Mouse (Mus musculus) adrenal gland, adult (tissue): Measurements from ENCODE around the gene Llgl2.

ENCODE experiments used
- DNase-seq, 2 experiments: peaks; one replicate each; pipeline ENCODE4 v3.0.0; 2022 to 2023; ENCODE audit warnings: low spot score in 1 of 2; ENCODE audit not compliant: inconsistent age in 2 of 2

The Llgl2 gene

GRCm38 (mm10) chr11:115823774-115824740 lies at the start of gene Llgl2:
Gene Llgl2 (plus strand): TSS chr11:115824049.
- DNase-seq, result peak; percentile 92 to 96

DNA sequence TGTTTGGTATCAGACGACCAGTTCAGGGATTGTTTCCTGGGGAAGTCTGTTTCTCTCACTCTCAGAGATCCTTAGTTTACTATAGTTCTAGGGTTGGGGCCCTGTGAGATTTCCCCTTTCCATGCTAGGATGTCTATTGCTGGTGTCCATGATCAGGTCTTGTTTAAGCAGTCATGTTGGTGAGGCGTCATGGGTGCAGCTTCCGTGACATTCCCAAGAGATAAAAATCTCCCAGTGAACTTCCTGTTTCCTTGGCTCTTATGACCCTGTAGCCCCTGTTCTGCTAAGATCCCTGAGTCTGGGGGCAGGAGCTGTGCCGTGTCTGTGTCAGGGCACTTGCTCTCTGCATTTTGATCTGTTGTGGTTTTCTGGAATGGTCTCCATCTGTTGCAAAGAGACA lies 49.2 kb upstream of the Llgl2 start:
- DNase-seq, result peak in 1 of 2 experiments; percentile 11

DNA sequence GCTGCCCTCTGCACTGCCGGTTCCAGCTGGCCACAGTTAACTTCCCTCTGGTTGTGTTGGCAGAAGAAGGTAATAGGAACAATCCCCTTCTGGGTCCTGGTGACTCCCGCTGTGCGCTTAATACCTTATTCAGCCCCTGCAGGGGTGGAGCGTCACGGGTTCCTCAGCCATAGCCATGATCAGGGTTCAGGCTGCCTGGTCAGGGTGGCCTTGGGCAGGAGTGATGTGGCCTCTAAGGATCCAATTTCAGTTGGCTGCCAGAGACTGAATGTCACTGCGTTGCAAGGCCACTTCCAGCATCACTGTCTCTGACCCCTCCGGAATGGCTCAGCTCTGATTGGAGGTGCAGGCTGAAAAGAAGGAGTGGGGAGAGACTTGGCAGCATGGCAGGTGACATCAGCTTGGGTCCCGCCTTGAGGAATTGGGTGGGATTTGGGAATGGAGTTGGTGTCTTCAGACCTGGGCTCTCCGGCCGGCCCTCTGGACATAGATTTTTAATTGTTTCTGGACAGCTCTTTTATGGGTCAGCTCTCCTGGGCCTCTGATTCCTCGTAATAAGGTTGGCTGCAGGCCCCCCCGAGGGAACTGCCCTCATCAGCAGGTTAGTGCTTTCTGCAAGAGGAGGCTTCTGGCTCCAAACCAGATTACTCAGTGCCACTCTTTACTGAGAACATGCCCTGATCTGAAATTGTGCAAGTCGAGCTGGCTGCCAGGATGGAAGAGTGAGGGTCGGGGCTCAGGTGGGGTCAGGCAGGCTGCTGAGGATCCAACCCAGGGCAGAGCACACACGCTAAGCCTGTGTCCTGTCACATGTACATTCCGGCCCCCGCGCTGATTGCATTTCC lies 47.8 kb upstream of the Llgl2 start:
- DNase-seq, result peak; percentile 93 to 96

DNA sequence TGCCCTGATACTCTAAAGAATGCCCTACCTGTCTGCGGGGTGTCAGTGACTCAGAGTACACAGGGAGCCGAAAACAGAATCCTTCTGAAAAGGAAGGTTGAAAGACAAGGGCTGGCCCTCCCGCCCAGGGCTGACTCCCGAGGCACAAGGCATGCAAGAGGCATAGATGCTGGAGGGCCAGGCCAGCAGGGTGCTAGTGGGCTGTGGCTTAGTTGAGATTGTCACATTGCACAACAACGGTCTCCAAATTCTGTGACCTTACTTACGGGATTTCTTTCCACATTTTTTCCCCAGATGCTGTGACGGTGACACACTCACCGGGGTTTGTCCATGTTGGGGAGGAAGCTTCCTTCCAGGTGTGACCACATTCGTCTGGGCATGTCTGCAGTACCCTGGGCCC lies 46.9 kb upstream of the Llgl2 start:
- DNase-seq, result peak; percentile 66 to 87

DNA sequence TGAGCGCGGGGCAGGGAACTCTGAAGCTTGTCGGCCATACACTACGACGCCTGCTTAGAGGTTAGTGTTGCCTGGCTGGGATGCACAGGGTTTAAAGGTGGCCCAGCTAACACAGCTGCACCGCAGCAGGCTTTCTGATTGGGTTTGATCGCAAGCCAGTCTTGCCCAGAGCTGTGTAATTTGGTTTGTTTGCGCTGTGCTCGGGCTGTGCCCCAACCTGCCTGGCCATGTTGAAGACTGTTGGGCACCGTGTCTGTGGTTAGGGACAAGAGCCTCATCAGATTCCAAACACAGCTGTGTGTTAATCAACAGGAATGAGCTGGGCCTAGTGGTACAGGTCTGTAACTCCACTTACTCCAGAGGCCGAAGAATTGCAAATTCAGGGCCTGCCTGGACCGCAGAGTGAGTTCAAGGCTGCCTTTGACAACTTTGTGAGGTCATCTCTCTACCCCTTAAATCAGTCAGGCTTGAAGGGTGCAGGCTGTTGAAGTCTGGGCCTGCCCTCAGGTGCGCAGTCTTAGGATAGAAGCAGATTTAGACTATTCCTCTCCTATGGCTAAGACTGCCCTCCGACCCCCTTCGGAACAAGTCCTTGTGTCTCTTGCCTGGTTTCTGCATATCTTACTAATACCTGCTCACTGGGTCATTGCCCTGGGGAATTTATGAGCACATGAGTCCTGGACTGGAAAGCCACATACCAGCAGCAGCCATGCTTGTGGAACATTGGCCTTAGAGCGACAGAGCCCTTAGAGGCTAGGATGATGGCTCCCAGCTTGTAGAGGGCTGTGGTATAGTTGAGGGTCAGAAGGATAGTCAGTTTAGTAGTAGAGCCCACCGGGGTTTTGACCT lies 46.1 kb upstream of the Llgl2 start:
- peak in 1 of 2 experiments; percentile 82 for DNase-seq

GRCm38 (mm10) chr11:115779038-115779571 lies 44.7 kb upstream of the Llgl2 start:
- DNase-seq, result peak; percentile 93 to 96

GRCm38 (mm10) chr11:115780141-115781070 lies 43.4 kb upstream of the Llgl2 start:
- DNase-seq, result peak in 1 of 2 experiments; percentile 72

- no peak for DNase-seq
These were observed 37.4 kb upstream of the Llgl2 start for GRCm38 (mm10) chr11:115786473-115786872.

DNA sequence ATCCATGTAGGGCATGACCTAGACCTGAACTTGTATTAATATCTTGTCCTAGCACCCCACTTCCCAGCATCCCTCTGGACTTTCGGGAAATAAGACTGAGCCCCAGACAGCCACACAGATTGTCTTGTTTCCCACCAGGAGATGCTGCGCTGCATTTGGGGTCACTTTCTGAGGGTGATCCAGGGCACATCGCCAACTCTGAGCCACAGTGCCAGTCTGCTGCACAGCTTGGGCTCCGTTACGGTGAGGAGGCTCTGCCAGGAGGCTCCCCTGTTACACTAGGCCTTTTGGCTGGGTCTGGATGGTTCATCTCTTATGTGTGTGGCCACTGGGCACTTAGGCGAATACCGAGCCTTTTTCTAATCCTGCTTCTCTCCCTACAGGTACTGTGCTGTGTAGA lies 34.1 kb upstream of the Llgl2 start:
- DNase-seq, result no peak

DNA sequence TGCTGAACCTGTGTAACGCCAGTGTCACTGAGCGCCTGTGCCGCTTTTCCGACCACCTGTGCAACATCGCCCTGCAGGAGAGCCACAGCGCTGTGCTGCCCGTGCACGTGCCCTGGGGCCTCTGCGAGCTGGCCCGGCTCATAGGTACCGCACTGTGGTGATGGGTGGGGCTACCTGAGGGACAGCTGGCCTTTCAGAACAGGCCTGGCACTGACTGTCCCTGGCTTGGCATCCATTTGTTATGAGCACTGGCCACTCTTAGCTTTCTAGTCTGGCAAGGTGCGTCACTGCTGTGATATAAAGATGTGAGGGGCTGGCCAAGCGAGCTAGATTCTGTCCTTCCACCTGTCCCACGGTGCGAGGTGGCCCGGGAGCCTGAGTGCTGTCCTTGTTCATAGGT lies 31.9 kb upstream of the Llgl2 start:
- no peak for DNase-seq

DNA sequence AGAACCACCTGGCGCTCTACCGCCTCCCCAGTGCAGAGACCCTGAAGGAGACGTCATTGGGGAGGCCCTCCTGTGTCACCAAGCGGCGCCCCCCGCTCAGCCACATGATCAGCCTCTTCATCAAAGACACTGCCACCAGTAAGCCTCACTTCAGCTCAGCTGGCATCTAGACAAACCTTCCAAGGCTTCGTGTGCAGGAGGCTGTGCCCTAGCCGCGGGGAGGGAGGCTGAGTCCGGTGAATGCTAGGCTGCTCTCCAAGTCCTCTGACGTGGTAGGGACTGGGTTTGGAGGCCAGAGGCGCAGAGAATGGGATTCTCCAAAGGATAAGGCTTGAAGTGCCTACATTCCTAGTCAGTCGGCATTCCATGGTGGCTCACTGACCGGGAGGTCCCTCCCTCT lies 31.5 kb upstream of the Llgl2 start:
- peak; percentile 87 to 91 for DNase-seq

DNA sequence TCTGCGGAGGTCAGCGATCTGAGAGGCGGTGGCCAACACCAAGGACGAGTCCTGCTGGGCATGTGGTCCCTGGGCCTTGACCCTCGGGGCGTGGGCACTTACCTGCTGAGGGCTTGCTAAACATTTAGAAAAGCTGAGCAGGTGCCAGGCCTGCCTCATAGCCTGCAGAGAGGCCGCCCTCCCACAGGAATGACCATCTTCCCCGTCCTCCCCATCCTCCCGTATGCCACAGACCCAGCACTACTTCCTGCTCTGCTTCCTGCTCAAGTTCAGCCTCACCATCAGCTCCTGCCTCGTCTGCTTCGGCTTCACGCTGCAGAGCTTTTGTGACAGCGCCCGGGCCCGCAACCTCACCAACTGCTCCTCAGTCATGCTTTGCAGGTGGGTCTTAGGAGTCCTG lies 27.0 kb upstream of the Llgl2 start:
- no peak for DNase-seq

DNA sequence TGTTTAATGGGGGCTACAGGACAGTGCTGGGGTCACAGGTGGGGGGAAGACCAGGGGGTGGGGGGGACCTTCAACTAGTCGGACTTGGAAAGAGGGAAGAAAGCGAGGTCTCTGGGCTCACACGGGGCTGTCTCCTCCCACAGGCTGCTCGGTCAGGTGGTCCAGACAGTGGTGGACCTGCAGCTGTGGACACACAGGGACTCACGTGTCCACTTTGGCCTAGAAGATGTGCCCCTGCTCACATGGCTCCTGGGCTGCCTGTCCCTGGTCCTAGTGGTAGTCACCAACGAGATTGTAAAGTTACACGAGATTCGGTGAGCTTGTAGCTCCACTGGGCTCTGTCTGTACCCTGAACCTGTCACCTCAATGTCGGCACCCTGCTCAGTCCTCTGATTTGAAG lies 26.2 kb upstream of the Llgl2 start:
- no peak for DNase-seq

GRCm38 (mm10) chr11:115800981-115801380 lies 22.9 kb upstream of the Llgl2 start:
- DNase-seq, result peak in 1 of 2 experiments; percentile 12

DNA sequence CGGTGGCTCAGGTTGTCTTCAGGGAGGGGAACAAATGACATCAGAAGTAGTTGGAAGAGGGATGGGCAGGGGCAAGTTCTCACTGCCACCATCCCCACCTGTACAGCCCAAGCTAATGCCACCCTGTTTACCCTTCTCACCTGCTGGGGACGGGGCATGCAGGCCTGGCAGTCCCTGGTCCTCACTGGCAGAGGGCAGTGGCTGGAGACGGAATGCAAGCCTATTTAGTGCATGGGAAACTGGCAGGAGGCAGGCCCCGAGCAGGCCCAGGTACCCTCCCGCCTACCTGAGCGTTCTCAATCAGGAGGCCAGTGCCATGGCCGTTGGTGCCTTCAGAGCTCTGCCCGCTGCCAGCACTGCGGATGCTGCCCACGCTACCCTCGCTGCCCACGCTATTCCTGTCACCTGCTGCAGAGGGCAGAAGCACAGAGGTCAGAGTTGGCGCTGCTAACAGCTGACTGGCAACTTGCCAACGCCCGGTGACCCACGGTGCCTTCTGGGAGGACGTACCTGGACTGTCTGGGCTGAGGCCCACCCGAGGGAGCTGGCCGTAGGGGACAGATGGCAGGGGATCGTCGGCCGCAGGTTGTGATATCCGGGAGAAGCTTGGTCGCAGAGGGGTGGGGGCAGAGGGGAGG lies 20.7 kb upstream of the Llgl2 start:
- peak in 1 of 2 experiments; percentile 29 for DNase-seq

DNA sequence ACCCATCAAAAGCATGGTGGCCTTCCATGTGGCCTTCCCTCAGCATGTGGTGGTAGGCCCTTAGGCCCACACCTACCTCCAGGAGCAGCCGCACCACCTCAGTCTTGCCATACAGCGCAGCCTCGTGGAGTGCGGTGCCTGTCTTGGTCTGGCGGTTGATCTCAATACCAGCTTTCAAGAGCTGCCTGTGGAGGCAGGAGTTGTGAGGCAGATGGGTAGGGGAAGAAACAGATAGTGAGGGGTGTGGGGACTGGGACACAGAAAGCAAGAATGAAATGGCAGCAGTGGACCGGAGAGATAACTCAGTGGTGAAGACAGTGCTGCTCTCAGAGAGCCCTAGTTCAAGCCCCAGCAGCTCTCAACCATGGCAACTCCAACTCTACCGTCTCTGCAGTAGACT lies 18.8 kb upstream of the Llgl2 start:
- peak in 1 of 2 experiments; percentile 11 for DNase-seq

DNA sequence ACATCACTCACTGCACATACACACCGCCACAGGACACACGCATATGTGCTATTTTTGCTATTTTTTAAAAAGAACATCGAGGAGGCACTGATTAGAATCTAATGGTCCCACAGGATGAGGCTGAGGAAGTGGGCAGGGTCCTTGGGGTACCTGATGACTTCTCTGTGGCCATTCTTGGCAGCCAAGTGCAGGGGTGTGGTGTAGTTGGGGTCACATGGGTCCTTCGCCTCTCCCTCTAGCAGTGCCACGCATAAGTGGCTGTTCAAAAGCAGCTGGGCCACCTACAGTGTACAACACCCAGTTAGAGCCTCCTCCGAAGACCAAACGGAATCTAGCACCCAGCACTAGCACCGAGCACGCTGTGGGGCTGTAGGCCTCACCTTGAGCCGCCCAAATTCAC lies 17.7 kb upstream of the Llgl2 start:
- DNase-seq, result peak in 1 of 2 experiments; percentile 35

GRCm38 (mm10) chr11:115807306-115807705 lies 16.5 kb upstream of the Llgl2 start:
- peak in 1 of 2 experiments; percentile 9 for DNase-seq

DNA sequence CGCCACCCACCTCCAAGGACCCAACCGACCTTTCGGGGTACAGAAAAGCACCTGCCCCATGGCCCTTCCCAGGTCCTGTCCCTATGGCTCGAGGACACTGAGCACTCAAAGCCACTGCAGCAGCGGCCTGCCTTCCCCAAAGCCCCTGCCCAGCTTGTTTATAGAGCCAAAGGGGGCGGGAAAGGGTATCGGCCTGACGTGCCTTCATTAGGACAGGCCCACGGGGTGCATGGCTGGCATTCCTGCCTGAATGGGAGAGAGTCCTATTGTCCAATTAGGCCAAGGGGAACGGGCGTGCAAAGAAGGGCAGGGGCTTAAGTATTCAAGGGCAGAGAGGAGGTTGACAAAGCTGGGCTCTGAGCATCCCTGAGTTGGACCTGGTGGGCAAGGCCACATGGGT lies 15.9 kb upstream of the Llgl2 start:
- DNase-seq, result peak in 1 of 2 experiments; percentile 23
